Mouse (Mus musculus): ENCODE data around the gene Anxa11.
"Not testable (repeated sequence)": the region's sequence is repeated elsewhere in the genome, so short reads cannot be mapped to it uniquely, and the experiment has no call there.

Gene Anxa11

GRCm38 (mm10) chr14:25840961-25841360 is 995 bp upstream of the Anxa11 start:
- peak; percentile 84 for DNase-seq (ENCODE audit: low read depth, low spot score)

- DNase-seq (ENCODE audit: low read depth, low spot score) = no peak
Measured at GRCm38 (mm10) chr14:25841579-25841978, 377 bp upstream of the Anxa11 start.

- DNase-seq (ENCODE audit: low read depth, low spot score) = peak; percentile 41
Measured at GRCm38 (mm10) chr14:25842688-25843003, 690 bp downstream of the Anxa11 start.

- no peak for DNase-seq (ENCODE audit: low read depth, low spot score)
Measured at GRCm38 (mm10) chr14:25844372-25844771, 2.4 kb downstream of the Anxa11 start.

- no peak for DNase-seq (ENCODE audit: low read depth, low spot score)
Measured at GRCm38 (mm10) chr14:25845832-25846383, 4.0 kb downstream of the Anxa11 start.

- no peak for DNase-seq (ENCODE audit: low read depth, low spot score)
Measured at GRCm38 (mm10) chr14:25846516-25846915, 4.6 kb downstream of the Anxa11 start.

- peak; percentile 34 for DNase-seq (ENCODE audit: low read depth, low spot score)
Measured at GRCm38 (mm10) chr14:25847660-25848059, 5.7 kb downstream of the Anxa11 start.

GRCm38 (mm10) chr14:25848237-25848636 is 6.3 kb downstream of the Anxa11 start:
- DNase-seq (ENCODE audit: low read depth, low spot score) = no peak

- DNase-seq (ENCODE audit: low read depth, low spot score) = not testable (repeated sequence)
Measured at GRCm38 (mm10) chr14:25848708-25849107, 6.8 kb downstream of the Anxa11 start.

GRCm38 (mm10) chr14:25850433-25850832 is 8.5 kb downstream of the Anxa11 start:
- no peak for DNase-seq (ENCODE audit: low read depth, low spot score)

GRCm38 (mm10) chr14:25851189-25851588 is 9.2 kb downstream of the Anxa11 start:
- no peak for DNase-seq (ENCODE audit: low read depth, low spot score)

GRCm38 (mm10) chr14:25852121-25852561 is 10.2 kb downstream of the Anxa11 start:
- no peak for DNase-seq (ENCODE audit: low read depth, low spot score)

GRCm38 (mm10) chr14:25853295-25853694 is 11.3 kb downstream of the Anxa11 start:
- no peak for DNase-seq (ENCODE audit: low read depth, low spot score)

GRCm38 (mm10) chr14:25853717-25854452 is 11.9 kb downstream of the Anxa11 start:
- no peak for DNase-seq (ENCODE audit: low read depth, low spot score)

- no peak for DNase-seq (ENCODE audit: low read depth, low spot score)
Measured at GRCm38 (mm10) chr14:25855241-25855885, 13.4 kb downstream of the Anxa11 start.

- no peak for DNase-seq (ENCODE audit: low read depth, low spot score)
Measured at GRCm38 (mm10) chr14:25857168-25857621, 15.2 kb downstream of the Anxa11 start.

GRCm38 (mm10) chr14:25857940-25858339 is 16.0 kb downstream of the Anxa11 start:
- no peak for DNase-seq (ENCODE audit: low read depth, low spot score)

GRCm38 (mm10) chr14:25861771-25862530 is 20.0 kb downstream of the Anxa11 start:
- DNase-seq (ENCODE audit: low read depth, low spot score) = no peak

- DNase-seq (ENCODE audit: low read depth, low spot score) = no peak
Measured at GRCm38 (mm10) chr14:25863721-25864120, 21.8 kb downstream of the Anxa11 start.

GRCm38 (mm10) chr14:25865251-25865650 is 23.3 kb downstream of the Anxa11 start:
- no peak for DNase-seq (ENCODE audit: low read depth, low spot score)

- no peak for DNase-seq (ENCODE audit: low read depth, low spot score)
Measured at GRCm38 (mm10) chr14:25866384-25866783, 24.4 kb downstream of the Anxa11 start.

- DNase-seq (ENCODE audit: low read depth, low spot score) = no peak
Measured at GRCm38 (mm10) chr14:25866832-25867231, 24.9 kb downstream of the Anxa11 start.

All from ES-CJ7 (cell line).